Mouse (Mus musculus) cerebellum, adult 11 months (tissue): Measurements from ENCODE around the gene Gm1673.
"Not testable (repeated sequence)": the region's sequence is repeated elsewhere in the genome, so short reads cannot be mapped to it uniquely, and the experiment has no call there.

ENCODE experiments used
- DNase-seq: peaks from one replicate; pipeline ENCODE4 v3.0.0; 2022

The Gm1673 gene

GRCm38 (mm10) chr5:33983309-33984121 is at the start of gene Gm1673:
Gene Gm1673, plus strand, starts transcription at chr5:33983433.
- DNase-seq, result peak; percentile 87

DNA sequence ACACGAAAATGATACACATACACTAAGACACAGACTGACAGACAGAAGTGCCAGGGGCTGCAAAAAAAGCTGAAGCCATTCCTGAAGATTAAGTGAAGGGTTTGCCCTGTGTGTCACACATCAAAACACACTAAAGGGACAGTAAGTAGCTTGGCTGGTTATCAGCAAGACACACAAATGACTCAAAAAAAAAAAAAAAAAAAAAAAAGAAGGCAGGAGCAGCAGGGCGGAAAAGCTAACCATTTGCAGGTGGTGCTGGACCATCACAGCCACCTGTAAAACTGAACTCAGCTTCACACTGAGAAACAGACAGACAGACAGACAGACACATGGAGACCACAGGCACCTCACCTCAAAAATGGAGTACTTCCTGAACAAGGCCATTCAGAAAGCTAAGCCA is 49.2 kb upstream of the Gm1673 start:
- DNase-seq, result no peak

DNA sequence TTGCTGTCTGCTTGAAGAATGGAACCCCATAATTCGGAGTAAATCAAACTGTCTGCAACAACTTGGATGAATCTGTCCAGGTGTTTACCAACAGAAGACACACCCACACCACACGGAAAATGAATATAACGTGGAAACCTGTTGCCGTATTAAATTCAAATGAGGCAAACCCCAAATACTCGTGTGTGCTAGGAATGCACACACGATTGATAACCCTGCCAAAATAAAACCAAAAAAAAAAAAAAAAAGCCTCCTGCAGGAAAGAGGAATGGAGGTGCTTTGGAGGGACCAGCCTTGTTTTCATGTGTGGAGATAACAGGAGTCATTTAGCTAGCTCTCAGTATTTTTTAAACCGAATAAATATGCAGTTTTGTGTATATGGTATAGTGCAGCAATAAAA is 48.4 kb upstream of the Gm1673 start:
- no peak for DNase-seq

DNA sequence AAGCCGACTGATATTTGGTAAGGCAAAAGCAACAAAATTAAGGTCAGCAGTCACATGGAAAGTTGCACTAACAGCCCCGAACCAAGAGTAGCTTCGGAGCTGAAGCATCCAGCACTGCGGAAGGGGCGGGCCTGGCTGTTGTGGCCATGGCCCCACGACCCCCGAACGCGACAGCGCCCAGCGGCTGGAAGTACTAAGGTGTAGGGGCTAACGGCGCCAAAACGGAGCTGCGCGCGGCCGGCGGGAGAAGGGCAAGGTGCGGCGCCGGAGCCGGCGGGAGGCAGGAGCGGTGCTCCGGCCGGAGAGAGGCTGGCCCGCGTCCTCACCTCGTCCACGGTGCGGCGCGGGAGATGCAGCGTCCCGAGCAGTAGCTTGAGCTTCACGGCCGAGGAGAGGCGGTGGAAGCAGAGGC is 47.5 kb upstream of the Gm1673 start:
- no peak for DNase-seq

GRCm38 (mm10) chr5:33936120-33936707 is 47.0 kb upstream of the Gm1673 start, which contains the start of gene Nelfa:
Gene Nelfa, minus strand, starts transcription at chr5:33936413.
- peak; percentile 98 for DNase-seq

- DNase-seq, result no peak
Observed at GRCm38 (mm10) chr5:33937230-33937629, 46.0 kb upstream of the Gm1673 start.

DNA sequence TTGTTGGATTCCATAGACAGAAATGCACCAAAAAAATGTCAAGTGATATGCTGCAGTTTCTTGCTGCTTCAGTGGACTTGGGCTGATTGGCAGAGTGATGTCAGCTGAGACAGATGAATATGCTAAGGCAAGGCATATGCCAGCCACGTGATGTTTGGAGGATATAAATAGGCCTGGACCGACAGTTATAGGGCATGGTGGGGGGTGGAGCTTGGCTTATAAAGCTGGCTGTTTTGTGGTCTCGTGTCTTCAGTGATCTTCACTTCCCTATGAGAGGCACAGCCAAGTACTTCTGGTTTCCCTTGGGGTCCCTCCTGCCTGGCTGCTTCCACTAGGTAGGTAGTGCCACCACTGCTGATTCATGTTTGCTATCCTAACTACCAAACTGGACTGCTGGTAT is 44.8 kb upstream of the Gm1673 start:
- DNase-seq, result no peak

- DNase-seq, result not testable (repeated sequence)
Observed at GRCm38 (mm10) chr5:33947035-33947434, 36.2 kb upstream of the Gm1673 start.

- DNase-seq, result no peak
Observed at GRCm38 (mm10) chr5:33948314-33948713, 34.9 kb upstream of the Gm1673 start.

GRCm38 (mm10) chr5:33953471-33954185 is 29.6 kb upstream of the Gm1673 start:
- DNase-seq, result no peak

DNA sequence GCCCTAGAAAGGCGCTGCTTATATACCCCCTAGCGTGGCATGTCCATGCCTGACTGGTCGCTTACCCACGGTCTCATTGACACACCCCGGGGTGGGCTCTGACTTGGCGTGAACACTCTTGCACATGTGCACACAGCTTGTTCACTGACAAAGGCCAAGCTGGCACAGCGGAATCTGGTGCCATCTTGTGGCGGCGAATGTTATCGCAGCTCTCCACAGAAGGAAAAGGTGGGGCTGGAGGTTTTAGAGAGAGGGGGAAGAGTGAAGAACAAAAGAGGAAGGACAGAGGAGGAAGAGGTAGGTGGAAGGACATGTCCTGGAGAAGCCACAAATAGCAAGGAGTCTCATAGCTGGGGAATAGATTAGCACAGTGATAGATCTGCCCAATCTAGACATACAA is 28.9 kb upstream of the Gm1673 start:
- DNase-seq, result peak; percentile 83

DNA sequence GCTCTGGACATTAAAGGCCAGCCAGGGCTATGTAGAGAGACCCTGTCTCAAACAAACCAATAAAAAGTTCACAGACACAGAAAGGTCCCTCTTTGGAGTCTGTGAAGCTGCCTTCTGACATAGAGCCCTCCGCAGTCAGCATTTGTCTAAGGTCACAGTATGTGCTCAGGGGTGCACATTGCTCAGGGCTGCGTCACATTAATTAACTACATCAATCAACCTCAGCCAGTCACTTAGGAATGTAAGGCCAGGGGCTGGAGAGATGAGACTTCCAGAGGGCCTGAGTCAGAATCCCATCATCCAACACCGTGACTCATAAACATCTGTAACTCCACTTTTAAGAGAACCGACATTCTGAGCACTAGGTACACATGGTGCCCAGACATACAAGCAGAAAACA is 27.4 kb upstream of the Gm1673 start:
- no peak for DNase-seq

GRCm38 (mm10) chr5:33959382-33959781 is 23.9 kb upstream of the Gm1673 start:
- no peak for DNase-seq

DNA sequence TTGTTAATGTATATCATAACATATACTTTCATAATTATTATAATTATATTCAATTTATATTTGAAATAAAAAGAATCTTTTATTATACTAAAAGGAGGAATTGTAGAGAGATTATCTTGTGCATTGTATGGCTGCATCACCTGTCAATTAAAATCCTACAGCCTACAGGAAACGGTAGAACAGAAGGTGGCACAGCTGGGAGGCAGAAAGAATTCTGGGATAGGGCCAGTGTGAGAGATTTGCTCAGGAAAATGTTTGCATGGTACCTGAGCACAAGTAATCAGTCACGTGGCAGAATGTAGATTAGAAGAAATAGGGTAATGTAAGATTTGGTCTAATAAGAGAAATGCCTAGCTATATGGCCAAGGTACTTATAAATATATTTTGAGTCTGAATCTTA is 8.5 kb upstream of the Gm1673 start:
- DNase-seq, result peak; percentile 20

DNA sequence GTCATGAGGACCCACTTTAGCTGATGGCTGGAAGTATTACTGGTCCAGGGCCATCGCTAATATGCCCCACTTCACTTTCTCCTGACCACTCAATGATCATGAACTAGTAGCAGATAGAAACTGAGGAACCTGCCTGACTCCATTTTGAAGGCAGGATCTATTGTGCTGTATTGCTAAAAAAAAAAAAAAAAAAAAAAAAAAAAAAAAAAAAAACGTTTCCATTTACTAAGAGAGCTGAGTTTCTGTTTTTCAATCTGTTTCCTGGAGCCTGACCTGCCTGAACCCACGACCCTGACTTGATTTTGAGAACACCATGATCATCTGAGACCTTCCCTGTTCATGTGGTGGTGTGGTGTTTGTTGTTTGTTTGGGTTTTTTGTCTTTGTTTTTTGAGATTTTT is 7.0 kb upstream of the Gm1673 start:
- no peak for DNase-seq

DNA sequence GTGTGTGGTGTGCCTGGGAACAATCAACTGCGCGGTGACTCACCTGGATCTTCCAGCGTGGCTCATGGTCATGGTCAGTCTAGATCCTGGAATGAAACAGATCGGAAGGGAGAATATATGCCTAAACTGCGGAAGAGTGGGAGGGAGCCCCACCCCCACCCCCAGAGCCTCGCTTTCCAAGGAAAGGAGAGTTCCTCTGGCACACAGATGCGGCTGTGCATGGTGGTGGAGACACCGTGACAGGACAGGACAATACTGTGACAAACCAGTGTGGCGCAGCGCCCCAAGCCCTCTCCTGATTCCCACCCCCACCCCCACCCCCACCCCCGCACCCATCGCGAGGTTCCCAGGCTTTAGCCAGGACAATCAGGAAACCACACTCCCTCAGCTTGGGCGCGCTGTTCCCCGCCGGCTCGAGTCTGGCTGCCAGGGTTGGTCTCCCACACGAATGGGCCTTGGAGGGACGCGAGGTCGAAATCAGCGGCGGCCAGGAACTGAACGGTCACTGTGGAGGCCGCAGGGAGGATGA is 438 bp upstream of the Gm1673 start:
- no peak for DNase-seq

- DNase-seq, result peak; percentile 67
Observed at GRCm38 (mm10) chr5:33994671-33995625, 11.7 kb downstream of the Gm1673 start.

DNA sequence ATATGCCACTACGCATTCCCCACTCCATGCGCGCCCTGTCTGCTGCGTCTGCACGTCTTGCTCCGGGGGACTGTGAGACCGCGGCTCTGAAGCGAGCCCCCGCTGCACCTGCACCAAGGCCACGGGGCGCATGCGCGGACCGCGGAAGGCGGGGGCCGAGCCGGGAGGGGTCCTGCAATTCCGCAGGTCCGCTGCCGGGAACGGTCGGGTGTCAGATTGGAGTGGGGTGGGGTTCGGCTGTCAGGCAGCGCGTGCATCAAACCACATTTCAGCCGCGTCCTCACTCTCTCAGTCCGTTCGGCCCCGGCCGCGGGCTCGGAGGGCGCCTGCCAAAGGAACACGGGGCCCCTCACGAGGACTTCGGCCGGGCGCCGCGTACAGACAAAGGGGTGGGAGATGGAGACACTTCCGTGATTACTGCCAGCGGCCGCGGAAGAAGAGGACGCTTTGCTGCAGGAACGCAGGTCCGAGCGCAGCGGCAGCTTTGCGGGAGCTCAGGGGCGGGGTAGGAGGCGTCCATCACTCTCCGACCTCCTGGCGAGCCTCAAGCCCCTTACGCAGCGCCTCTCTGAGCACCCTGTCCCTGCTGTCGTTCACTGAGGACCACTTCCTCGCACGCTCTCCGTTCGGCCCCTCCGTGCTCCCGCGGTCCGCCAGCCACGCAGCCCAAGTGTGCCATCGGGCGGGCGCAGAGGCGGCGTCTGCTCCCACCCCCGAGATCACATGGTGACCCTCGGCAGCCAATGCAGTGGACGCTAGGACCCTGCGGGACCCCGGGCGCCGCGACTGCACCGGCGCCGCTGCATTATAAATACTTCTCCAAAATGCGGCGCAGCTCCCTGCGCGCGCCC is 12.8 kb downstream of the Gm1673 start, which contains the start of gene Nat8l:
Nat8l (plus strand) TSS at position 142 of the 851 bp plus-strand sequence.
- DNase-seq, result peak; percentile 90

DNA sequence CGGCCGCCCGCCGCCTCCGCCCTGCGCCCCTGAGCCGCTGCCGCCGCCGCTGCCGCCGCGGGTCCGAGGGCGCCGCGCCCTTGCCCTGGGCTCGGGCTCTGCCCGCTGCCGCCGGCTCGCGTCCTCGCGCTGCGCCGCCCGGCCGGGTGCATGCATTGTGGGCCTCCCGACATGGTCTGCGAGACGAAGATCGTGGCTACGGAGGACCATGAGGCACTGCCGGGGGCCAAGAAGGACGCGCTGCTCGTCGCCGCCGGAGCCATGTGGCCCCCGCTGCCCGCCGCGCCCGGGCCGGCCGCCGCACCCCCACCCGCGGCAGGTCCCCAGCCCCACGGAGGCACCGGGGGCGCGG is 13.4 kb downstream of the Gm1673 start:
- DNase-seq, result no peak

- peak; percentile 73 for DNase-seq
Observed at GRCm38 (mm10) chr5:33997051-33997741, 14.0 kb downstream of the Gm1673 start.
